Mouse (Mus musculus) liver, adult 2 months (tissue): ENCODE results near the gene Ccl11. TPM values are rescaled to one million over a fixed set of nuclear protein-coding genes. Genes with fewer than 3 reads are reported as not detected.

Source experiments
- DNase-seq: peaks from one replicate; pipeline ENCODE4 v3.0.0-alpha.2; 2011; ENCODE audit warnings: low read depth, low spot score; ENCODE audit errors: extremely low read depth
- H3K27ac ChIP-seq: fragments of 200-500 bp; replicated peaks from 2 replicates; pipeline ENCODE4 v1.5.1; 2012; ENCODE audit warnings: low read depth, mild to moderate bottlenecking, control low read depth, inconsistent platforms, low read length; ENCODE audit not compliant: insufficient read depth
- H3K27me3 ChIP-seq: fragments of 200-500 bp; 2 replicates; pipeline ENCODE4 v1.6.1; 2012; ENCODE audit warnings: mild to moderate bottlenecking, moderate library complexity, low read length, inconsistent platforms; ENCODE audit not compliant: control insufficient read depth, insufficient read depth
- H3K36me3 ChIP-seq: fragments of 200-500 bp; 2 replicates; pipeline ENCODE4 v1.6.1; 2012; ENCODE audit warnings: low read length, inconsistent platforms; ENCODE audit not compliant: control insufficient read depth, insufficient read depth
- H3K4me1 ChIP-seq: fragments of 200-500 bp; 2 replicates; pipeline ENCODE4 v1.6.1; 2011; ENCODE audit warnings: low read length; ENCODE audit not compliant: control insufficient read depth, insufficient read depth
- H3K4me3 ChIP-seq: fragments of 200-500 bp; 2 replicates; pipeline ENCODE4 v1.5.1; 2011; ENCODE audit warnings: low read depth, mild to moderate bottlenecking, control low read depth, low read length, moderate library complexity; ENCODE audit not compliant: insufficient read depth
- H3K79me2 ChIP-seq: fragments of 200-500 bp; 2 replicates; pipeline ENCODE4 v1.6.1; 2012; ENCODE audit warnings: inconsistent platforms, mild to moderate bottlenecking, low read length, moderate library complexity; ENCODE audit not compliant: control insufficient read depth, insufficient read depth
- H3K9ac ChIP-seq: fragments of 200-500 bp; 2 replicates; pipeline ENCODE4 v1.6.1; 2012; ENCODE audit warnings: low read depth, mild to moderate bottlenecking, control low read depth, inconsistent platforms, low read length
- CTCF ChIP-seq: fragments of 200-500 bp; IDR thresholded peaks from 2 replicates; pipeline ENCODE4 v1.5.1; 2011; ENCODE audit warnings: low read depth, low read length, control low read depth
- POLR2A ChIP-seq: fragments of 200-500 bp; IDR thresholded peaks from 2 replicates; pipeline ENCODE4 v1.6.1; 2011; ENCODE audit warnings: low read length, control low read depth; ENCODE audit not compliant: insufficient read depth; ENCODE audit errors: extremely low read depth
- WGBS: fragments of 180-500 bp; shearing (Covaris S2); methylation state at CpG from one replicate; pipeline ENCODE4 v1.1.7; 2018; 5-methylcytosine and 5-hydroxymethylcytosine counted together
- polyA plus RNA-seq: library from polyadenylated mRNA; depleted of rRNA; stranded (reverse); fragments of >200 nt; gene quantifications from 2 replicates; pipeline ENCODE4 v1.2.3, GENCODE M21; 2012
- total RNA-seq: library from RNA; depleted of rRNA; stranded (reverse); fragments of >200 nt; gene quantifications from 2 replicates; pipeline ENCODE4 v1.2.3, GENCODE M21; 2014

The Ccl11 gene
- total and polyA plus RNA-seq, 2 experiments: 0.07 to 0.09 TPM

DNA sequence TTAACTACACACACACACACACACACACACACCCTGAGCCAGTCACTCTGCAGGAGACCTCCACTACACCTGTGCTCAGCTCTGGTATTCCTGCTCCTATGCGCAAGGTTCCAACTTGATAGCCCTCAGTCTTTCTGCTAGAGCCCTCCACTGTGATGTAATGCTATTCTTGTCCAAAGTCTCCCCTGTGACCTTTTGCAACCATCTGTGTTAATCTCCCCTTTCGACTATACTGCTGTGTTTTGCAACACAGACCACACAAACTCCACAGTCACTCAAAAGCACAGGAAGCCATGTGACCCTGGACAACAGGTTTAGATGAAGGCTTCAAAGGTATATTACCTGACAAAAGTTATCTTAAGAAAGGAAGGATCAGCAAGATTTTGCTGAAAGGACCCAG lies 5.8 kb downstream of the Ccl11 start:
- 45% methylated on average over 2 of the region's 2 CpGs for WGBS
- TF ChIP-seq CTCF (no peak), POLR2A (no peak)
- Histone ChIP-seq H3K4me3 (no peak overlapping the region), H3K27me3 (peaks cover 2% of the 10 kb centered on the region; the same call in 1 of the 2 replicates), H3K36me3 (no peaks in the 10 kb centered on the region), H3K27ac (no peak overlapping the region), H3K9ac (no peak overlapping the region), H3K79me2 (no peaks in the 10 kb centered on the region), H3K4me1 (no peaks in the 10 kb centered on the region)
- no peak for DNase-seq

DNA sequence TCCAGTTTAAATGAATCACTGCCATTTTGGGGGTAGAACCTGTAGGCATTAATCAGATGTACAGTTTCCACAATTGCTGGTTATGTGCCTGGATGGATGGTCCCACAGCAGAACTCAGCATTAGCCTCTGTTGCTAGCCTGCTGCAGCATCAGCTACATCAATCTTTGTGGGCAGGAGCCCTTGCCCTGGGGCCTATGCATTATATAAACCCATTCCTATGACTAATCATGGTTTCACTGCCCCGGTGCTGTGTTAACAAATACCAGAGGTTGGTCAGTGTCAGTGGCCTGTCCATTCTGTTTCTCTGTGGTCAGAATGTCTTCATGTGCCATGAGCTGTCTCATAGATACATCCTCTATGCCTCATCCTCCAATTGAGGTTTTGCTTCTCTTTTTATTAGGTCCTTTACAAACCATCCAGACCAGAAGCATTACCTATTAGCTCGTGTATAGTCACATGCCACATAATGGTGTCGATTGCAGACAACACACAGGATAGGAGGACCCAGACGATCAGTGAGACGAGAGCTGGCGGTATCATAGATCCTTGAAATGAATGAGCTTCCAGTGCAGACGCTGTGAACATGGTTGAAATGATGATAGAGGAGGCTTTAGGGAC lies 9.4 kb downstream of the Ccl11 start:
- no peaks in the 10 kb centered on the region for H3K79me2 ChIP-seq
- H3K27me3 ChIP-seq: no peaks in the 10 kb centered on the region
- H3K4me1 ChIP-seq: no peaks in the 10 kb centered on the region
- no peaks in the 10 kb centered on the region for H3K36me3 ChIP-seq
- H3K4me3 ChIP-seq: no peak overlapping the region
- H3K27ac ChIP-seq: no peak overlapping the region
- DNase-seq: no peak
- no peak overlapping the region for H3K9ac ChIP-seq
- WGBS: 84% methylated on average over 7 of the region's 7 CpGs
- TF ChIP-seq CTCF: no peak
- no peak for TF ChIP-seq POLR2A

DNA sequence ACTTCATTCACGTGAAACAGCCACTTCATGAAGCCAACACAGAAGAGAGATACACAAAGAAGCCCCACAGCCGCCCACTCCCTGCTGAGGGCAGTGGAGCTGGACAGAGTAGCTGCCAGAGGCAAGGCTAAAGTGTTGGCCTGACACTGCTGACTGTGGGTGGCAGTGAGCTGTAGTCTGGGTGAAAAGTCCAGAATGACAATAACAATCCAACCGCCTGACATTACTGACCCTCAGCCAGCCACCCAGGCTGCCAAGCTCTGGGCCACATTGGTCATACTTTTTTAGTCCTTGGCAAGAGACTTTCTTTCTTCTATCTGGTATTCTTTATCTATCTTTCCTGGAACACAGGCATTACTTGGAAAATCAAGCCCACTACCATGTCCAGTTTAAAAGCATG lies 13.5 kb downstream of the Ccl11 start:
- no peaks in the 10 kb centered on the region for H3K4me1 ChIP-seq
- H3K79me2 ChIP-seq: no peaks in the 10 kb centered on the region
- no peak overlapping the region for H3K27ac ChIP-seq
- DNase-seq: no peak
- 73% methylated on average over 3 of the region's 3 CpGs for WGBS
- H3K36me3 ChIP-seq: no peaks in the 10 kb centered on the region
- no peaks in the 10 kb centered on the region for H3K27me3 ChIP-seq
- TF ChIP-seq POLR2A: no peak
- TF ChIP-seq CTCF: no peak
- H3K9ac ChIP-seq: no peak overlapping the region
- no peak overlapping the region for H3K4me3 ChIP-seq

DNA sequence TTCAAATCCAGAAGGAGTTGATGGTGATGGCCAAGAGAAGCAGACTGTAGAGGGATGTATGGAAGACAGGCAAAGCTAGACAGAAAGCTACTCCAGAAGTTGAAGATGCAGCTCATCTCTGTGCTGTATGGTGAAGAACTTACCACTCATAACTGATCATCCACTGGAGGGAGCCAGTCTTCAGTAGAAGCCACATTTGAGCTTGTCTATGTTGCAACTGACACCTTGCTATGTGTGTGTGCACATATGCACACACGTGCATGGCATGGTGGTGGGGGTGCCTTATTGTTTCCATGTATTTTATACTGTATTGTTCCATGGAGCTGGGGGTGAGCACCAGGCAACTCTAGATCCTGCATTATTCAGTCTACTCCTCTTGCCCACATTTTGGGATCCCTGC lies 14.8 kb downstream of the Ccl11 start:
- 68% methylated on average over 1 of the region's 1 CpGs for WGBS
- H3K4me3 ChIP-seq: no peak overlapping the region
- no peak overlapping the region for H3K27ac ChIP-seq
- no peaks in the 10 kb centered on the region for H3K79me2 ChIP-seq
- H3K27me3 ChIP-seq: no peaks in the 10 kb centered on the region
- no peak for DNase-seq
- H3K9ac ChIP-seq: no peak overlapping the region
- H3K4me1 ChIP-seq: no peaks in the 10 kb centered on the region
- H3K36me3 ChIP-seq: no peaks in the 10 kb centered on the region
- TF ChIP-seq CTCF: no peak
- no peak for TF ChIP-seq POLR2A

DNA sequence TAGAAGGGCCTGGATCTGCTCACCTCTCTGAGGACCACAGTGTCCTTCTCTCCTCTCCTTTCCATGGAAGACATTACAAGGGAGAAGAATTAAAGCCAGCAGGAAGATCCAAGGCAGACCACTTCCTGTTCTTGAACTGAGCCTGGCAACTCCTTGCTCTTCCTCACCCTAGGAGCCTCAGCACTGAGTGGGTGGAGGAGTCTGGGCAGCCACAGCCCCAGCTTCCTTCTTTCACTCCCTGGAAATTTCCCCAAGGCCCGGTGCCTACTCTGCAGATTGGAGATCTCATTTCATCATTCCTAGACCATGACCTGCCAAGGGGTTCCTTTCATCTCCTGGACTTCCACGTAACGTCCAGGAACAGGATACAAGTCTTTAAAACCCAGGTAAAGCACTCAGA lies 15.4 kb downstream of the Ccl11 start:
- no peak for TF ChIP-seq CTCF
- no peak for TF ChIP-seq POLR2A
- no peak for DNase-seq
- no peaks in the 10 kb centered on the region for H3K4me1 ChIP-seq
- 73% methylated on average over 3 of the region's 3 CpGs for WGBS
- H3K79me2 ChIP-seq: no peaks in the 10 kb centered on the region
- H3K27ac ChIP-seq: no peak overlapping the region
- H3K27me3 ChIP-seq: no peaks in the 10 kb centered on the region
- H3K4me3 ChIP-seq: no peak overlapping the region
- no peak overlapping the region for H3K9ac ChIP-seq
- no peaks in the 10 kb centered on the region for H3K36me3 ChIP-seq

DNA sequence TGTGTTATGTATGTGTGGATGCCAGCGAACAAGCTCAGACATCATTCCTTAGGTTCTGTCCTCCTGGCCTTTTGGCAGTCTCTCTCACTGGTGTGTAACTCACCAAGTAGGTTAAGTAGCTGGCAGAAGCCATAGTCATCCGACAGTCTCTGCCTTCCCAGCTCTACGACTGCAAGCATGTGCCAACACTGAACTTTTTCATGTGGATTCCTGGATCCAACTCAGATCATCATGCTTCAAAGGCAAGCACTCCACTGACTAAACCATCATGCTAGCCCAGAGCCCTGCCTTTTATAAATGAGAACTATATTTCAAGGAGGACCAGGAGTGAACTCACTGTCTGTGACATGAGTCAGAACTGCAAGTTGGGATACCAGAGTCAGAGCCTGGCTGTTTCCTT lies 16.1 kb downstream of the Ccl11 start:
- H3K36me3 ChIP-seq: no peaks in the 10 kb centered on the region
- no peaks in the 10 kb centered on the region for H3K79me2 ChIP-seq
- no peaks in the 10 kb centered on the region for H3K4me1 ChIP-seq
- no peak overlapping the region for H3K4me3 ChIP-seq
- 81% methylated on average over 3 of the region's 3 CpGs for WGBS
- DNase-seq: no peak
- no peak overlapping the region for H3K27ac ChIP-seq
- H3K9ac ChIP-seq: no peak overlapping the region
- no peaks in the 10 kb centered on the region for H3K27me3 ChIP-seq
- TF ChIP-seq CTCF: no peak
- TF ChIP-seq POLR2A: no peak
